Mouse (Mus musculus): ENCODE results near the gene Kansl1. TPM values are rescaled to one million over a fixed set of nuclear protein-coding genes. Genes with fewer than 3 reads are reported as not detected.

Gene Kansl1
- polyA plus RNA-seq, 1 experiment from 2014 or later: 31.7 TPM

- no peaks in the 10 kb centered on the region for H3K27me3 ChIP-seq (ENCODE audit: control insufficient read depth, insufficient read depth, low read length)
- H3K36me3 ChIP-seq (ENCODE audit: control insufficient read depth, insufficient read depth, low read length): no peaks in the 10 kb centered on the region
- DNase-seq (ENCODE audit: low spot score, missing footprints) (no peak), ATAC-seq (ENCODE audit: low FRiP score) (no peak)
- no peaks in the 10 kb centered on the region for H3K9me3 ChIP-seq (ENCODE audit: control insufficient read depth, low read length)
- H3K4me3 ChIP-seq (ENCODE audit: low read depth, low read length): no peak overlapping the region
- H3K27ac ChIP-seq (ENCODE audit: low read depth, low read length): no peak overlapping the region
- no peak overlapping the region for H3K4me2 ChIP-seq
- no peaks in the 10 kb centered on the region for H3K4me1 ChIP-seq (ENCODE audit: control insufficient read depth, insufficient read depth, low read length)
- no peak overlapping the region for H3K9ac ChIP-seq (ENCODE audit: low read length)
These were observed 36.4 kb downstream of the Kansl1 start for GRCm38 (mm10) chr11:104432251-104432650.

GRCm38 (mm10) chr11:104431807-104432206, 36.9 kb downstream of the Kansl1 start:
- no peaks in the 10 kb centered on the region for H3K36me3 ChIP-seq (ENCODE audit: control insufficient read depth, insufficient read depth, low read length)
- H3K9ac ChIP-seq (ENCODE audit: low read length): no peak overlapping the region
- H3K9me3 ChIP-seq (ENCODE audit: control insufficient read depth, low read length): no peaks in the 10 kb centered on the region
- no peak overlapping the region for H3K27ac ChIP-seq (ENCODE audit: low read depth, low read length)
- ATAC-seq (ENCODE audit: low FRiP score): no peak
- H3K4me3 ChIP-seq (ENCODE audit: low read depth, low read length): no peak overlapping the region
- no peak for DNase-seq (ENCODE audit: low spot score, missing footprints)
- 85% methylated on average over 1 of the region's 1 CpGs for WGBS
- no peaks in the 10 kb centered on the region for H3K27me3 ChIP-seq (ENCODE audit: control insufficient read depth, insufficient read depth, low read length)
- H3K4me1 ChIP-seq (ENCODE audit: control insufficient read depth, insufficient read depth, low read length): no peaks in the 10 kb centered on the region
- H3K4me2 ChIP-seq: no peak overlapping the region

GRCm38 (mm10) chr11:104424727-104425416, 43.8 kb downstream of the Kansl1 start:
- Histone ChIP-seq H3K27ac (ENCODE audit: low read depth, low read length) (no peak overlapping the region), H3K4me2 (no peak overlapping the region), H3K36me3 (ENCODE audit: control insufficient read depth, insufficient read depth, low read length) (peaks cover 11% of the 10 kb centered on the region), H3K9me3 (ENCODE audit: control insufficient read depth, low read length) (no peaks in the 10 kb centered on the region), H3K4me1 (ENCODE audit: control insufficient read depth, insufficient read depth, low read length) (no peaks in the 10 kb centered on the region), H3K4me3 (ENCODE audit: low read depth, low read length) (no peak overlapping the region), H3K9ac (ENCODE audit: low read length) (no peak overlapping the region), H3K27me3 (ENCODE audit: control insufficient read depth, insufficient read depth, low read length) (no peaks in the 10 kb centered on the region)
- WGBS: 96% methylated on average over 16 of the region's 16 CpGs
- no peak for ATAC-seq (ENCODE audit: low FRiP score)
- DNase-seq (ENCODE audit: low spot score, missing footprints): no peak

DNA sequence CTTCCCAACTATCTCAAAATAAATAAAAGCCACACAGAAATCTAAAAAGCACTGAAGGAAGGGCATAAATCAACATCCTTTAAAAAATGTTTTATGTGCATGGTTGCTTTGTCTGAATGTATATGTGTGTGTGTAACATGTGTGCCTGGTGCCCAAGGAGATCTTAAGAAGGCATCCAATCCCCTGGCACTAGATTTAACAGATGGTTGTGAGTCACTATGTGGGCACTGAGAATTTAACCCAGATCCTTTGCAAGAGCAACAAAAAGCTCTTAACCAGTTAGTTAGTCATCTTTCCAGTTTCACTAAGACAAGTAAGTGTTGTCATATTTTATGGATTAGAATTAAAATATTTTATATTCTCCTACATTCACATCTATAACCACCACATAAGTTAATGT, 56.4 kb downstream of the Kansl1 start:
- H3K4me3 ChIP-seq (ENCODE audit: low read depth, low read length): no peak overlapping the region
- ATAC-seq (ENCODE audit: low FRiP score) (no peak), DNase-seq (ENCODE audit: low spot score, missing footprints) (no peak)
- H3K9me3 ChIP-seq (ENCODE audit: control insufficient read depth, low read length): no peaks in the 10 kb centered on the region
- no peak overlapping the region for H3K9ac ChIP-seq (ENCODE audit: low read length)
- no peaks in the 10 kb centered on the region for H3K27me3 ChIP-seq (ENCODE audit: control insufficient read depth, insufficient read depth, low read length)
- H3K27ac ChIP-seq (ENCODE audit: low read depth, low read length): no peak overlapping the region
- H3K4me2 ChIP-seq: no peak overlapping the region
- peaks cover 3% of the 10 kb centered on the region; the same call in 1 of the 2 replicates for H3K36me3 ChIP-seq (ENCODE audit: control insufficient read depth, insufficient read depth, low read length)
- H3K4me1 ChIP-seq (ENCODE audit: control insufficient read depth, insufficient read depth, low read length): no peaks in the 10 kb centered on the region

- no peak for DNase-seq (ENCODE audit: low spot score, missing footprints)
- ATAC-seq (ENCODE audit: low FRiP score): no peak
These were observed 61.3 kb downstream of the Kansl1 start for GRCm38 (mm10) chr11:104407391-104407790.

DNA sequence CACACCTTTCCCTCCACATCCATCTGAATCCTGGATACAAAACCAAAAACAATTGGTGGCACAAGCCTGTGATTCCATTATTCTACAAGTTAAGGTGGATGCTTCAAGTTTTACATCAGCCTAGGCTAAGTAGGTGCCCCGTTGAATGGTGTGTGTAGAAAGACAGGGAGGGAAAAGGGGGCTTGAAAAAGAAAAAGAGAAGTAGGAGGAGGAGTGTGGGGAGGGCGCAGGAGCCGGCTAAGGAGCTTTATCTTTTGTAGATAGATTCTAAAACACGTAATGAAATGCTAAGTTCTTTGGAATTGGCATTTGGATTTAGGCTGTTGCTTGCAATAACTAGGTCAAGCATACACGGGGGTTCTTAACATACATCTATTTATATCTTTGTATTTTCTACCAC, 67.7 kb downstream of the Kansl1 start:
- no peak for DNase-seq (ENCODE audit: low spot score, missing footprints)
- H3K27ac ChIP-seq (ENCODE audit: low read depth, low read length): no peak overlapping the region
- H3K4me2 ChIP-seq: no peak overlapping the region
- no peak overlapping the region for H3K4me3 ChIP-seq (ENCODE audit: low read depth, low read length)
- no peaks in the 10 kb centered on the region; the same call in 1 of the 2 replicates for H3K36me3 ChIP-seq (ENCODE audit: control insufficient read depth, insufficient read depth, low read length)
- no peaks in the 10 kb centered on the region for H3K9me3 ChIP-seq (ENCODE audit: control insufficient read depth, low read length)
- no peak overlapping the region for H3K9ac ChIP-seq (ENCODE audit: low read length)
- 0 out of 2 replicates have a peak, but pooled peaks cover 2% of the 10 kb centered on the region for H3K4me1 ChIP-seq (ENCODE audit: control insufficient read depth, insufficient read depth, low read length)
- 61% methylated on average over 5 of the region's 5 CpGs for WGBS
- no peaks in the 10 kb centered on the region for H3K27me3 ChIP-seq (ENCODE audit: control insufficient read depth, insufficient read depth, low read length)
- ATAC-seq (ENCODE audit: low FRiP score): no peak

More at GRCm38 (mm10) chr11:104407391-104407790, 61.3 kb downstream of the Kansl1 start:
- no peaks in the 10 kb centered on the region for H3K4me1 ChIP-seq (ENCODE audit: control insufficient read depth, insufficient read depth, low read length)
- no peak overlapping the region for H3K4me2 ChIP-seq
- no peak overlapping the region for H3K4me3 ChIP-seq (ENCODE audit: low read depth, low read length)
- no peak overlapping the region for H3K9ac ChIP-seq (ENCODE audit: low read length)
- WGBS: 59% methylated on average over 2 of the region's 2 CpGs
- no peaks in the 10 kb centered on the region for H3K9me3 ChIP-seq (ENCODE audit: control insufficient read depth, low read length)
- H3K27ac ChIP-seq (ENCODE audit: low read depth, low read length): no peak overlapping the region
- H3K36me3 ChIP-seq (ENCODE audit: control insufficient read depth, insufficient read depth, low read length): peaks cover 2% of the 10 kb centered on the region; the same call in 1 of the 2 replicates
- no peaks in the 10 kb centered on the region for H3K27me3 ChIP-seq (ENCODE audit: control insufficient read depth, insufficient read depth, low read length)

DNA sequence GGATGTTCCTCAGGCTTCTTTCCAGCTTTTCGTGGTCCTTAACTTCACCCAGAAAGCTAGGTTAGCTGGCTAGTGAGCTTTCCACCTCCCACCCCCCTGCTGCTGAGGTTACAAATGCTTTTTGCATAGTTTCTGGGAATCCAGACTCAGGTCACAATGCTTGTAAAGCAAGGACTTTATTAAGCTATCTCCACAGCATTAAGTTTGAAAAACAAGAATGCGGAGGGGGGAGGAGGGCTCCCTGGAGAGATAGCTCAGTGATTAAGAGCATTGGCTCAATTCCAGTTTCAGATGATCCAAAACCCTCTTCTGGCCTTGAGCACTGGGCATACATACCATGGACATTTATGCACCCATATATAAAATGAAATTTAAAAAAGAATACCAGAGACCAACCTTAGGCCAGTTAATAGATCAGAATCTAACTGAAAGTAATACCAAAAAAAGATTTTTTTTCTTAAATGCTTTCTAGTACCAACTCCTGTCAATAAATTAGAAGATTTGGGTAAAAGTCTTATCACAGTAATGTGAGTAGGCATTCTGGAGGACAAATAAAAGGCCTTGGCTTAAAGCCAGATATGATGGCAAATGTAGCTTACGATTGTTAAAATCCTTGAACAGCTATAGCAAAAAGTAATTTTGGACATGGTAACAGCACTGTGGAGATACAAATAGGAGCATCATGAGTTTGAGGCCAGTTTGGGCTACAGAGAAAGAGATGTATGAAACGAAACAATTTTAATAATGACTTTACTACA, 69.0 kb downstream of the Kansl1 start:
- no peak overlapping the region for H3K4me3 ChIP-seq (ENCODE audit: low read depth, low read length)
- 0 out of 2 replicates have a peak, but pooled peaks cover 2% of the 10 kb centered on the region for H3K4me1 ChIP-seq (ENCODE audit: control insufficient read depth, insufficient read depth, low read length)
- 76% methylated on average over 4 of the region's 4 CpGs for WGBS
- no peak overlapping the region for H3K4me2 ChIP-seq
- ATAC-seq (ENCODE audit: low FRiP score) (no peak), DNase-seq (ENCODE audit: low spot score, missing footprints) (no peak)
- no peak overlapping the region for H3K9ac ChIP-seq (ENCODE audit: low read length)
- H3K9me3 ChIP-seq (ENCODE audit: control insufficient read depth, low read length): no peaks in the 10 kb centered on the region
- no peak overlapping the region for H3K27ac ChIP-seq (ENCODE audit: low read depth, low read length)
- H3K36me3 ChIP-seq (ENCODE audit: control insufficient read depth, insufficient read depth, low read length): no peaks in the 10 kb centered on the region; the same call in 1 of the 2 replicates
- no peaks in the 10 kb centered on the region for H3K27me3 ChIP-seq (ENCODE audit: control insufficient read depth, insufficient read depth, low read length)

DNA sequence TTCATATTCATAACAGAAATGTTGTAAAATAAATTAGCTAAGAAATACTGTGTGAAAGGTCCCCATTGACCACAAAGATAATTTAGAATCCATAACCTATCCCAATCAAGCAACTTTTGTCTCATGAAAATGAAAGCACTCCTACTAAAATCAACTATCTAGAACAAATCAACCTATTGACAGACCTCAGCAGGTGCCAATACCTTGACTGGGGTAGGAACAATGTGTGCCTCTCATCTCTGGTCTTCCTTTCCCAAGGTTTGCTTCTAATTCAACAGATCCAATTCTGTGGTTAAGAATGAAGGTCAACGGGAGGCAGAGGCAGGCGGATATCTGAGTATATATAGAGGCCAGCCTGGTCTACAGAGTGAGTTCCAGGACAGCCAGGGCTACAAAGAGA, 73.0 kb downstream of the Kansl1 start:
- DNase-seq (ENCODE audit: low spot score, missing footprints): no peak

DNA sequence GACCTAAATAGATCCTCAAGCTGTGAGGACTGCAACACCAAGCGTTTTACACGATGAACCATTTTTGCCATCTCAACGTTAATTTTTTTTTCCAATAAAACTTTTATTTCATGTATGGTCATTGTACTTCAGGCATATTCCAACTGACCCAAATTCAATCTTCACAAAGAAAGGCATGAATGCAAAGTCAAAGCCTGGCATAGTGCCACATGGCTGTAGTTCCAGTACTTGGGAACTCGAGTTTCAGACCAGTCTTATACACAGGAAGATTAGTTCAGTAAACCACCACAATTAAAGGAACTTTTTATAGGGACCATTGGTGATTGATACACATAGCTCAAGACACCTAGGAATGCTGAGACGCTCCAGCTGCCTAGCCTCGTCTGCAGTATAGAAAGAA, 75.5 kb downstream of the Kansl1 start:
- H3K4me2 ChIP-seq: no peak overlapping the region
- 92% methylated on average over 6 of the region's 6 CpGs for WGBS
- no peaks in the 10 kb centered on the region; the same call in 1 of the 2 replicates for H3K36me3 ChIP-seq (ENCODE audit: control insufficient read depth, insufficient read depth, low read length)
- no peak for DNase-seq (ENCODE audit: low spot score, missing footprints)
- no peak overlapping the region for H3K4me3 ChIP-seq (ENCODE audit: low read depth, low read length)
- no peaks in the 10 kb centered on the region for H3K9me3 ChIP-seq (ENCODE audit: control insufficient read depth, low read length)
- H3K9ac ChIP-seq (ENCODE audit: low read length): no peak overlapping the region
- H3K27ac ChIP-seq (ENCODE audit: low read depth, low read length): no peak overlapping the region
- no peak for ATAC-seq (ENCODE audit: low FRiP score)
- no peaks in the 10 kb centered on the region for H3K4me1 ChIP-seq (ENCODE audit: control insufficient read depth, insufficient read depth, low read length)
- H3K27me3 ChIP-seq (ENCODE audit: control insufficient read depth, insufficient read depth, low read length): no peaks in the 10 kb centered on the region

More for the DNA sequence above, 73.0 kb downstream of the Kansl1 start:
- Histone ChIP-seq H3K27ac (ENCODE audit: low read depth, low read length) (no peak overlapping the region), H3K36me3 (ENCODE audit: control insufficient read depth, insufficient read depth, low read length) (no peaks in the 10 kb centered on the region; the same call in 1 of the 2 replicates), H3K9ac (ENCODE audit: low read length) (no peak overlapping the region), H3K9me3 (ENCODE audit: control insufficient read depth, low read length) (no peaks in the 10 kb centered on the region), H3K4me3 (ENCODE audit: low read depth, low read length) (no peak overlapping the region), H3K4me1 (ENCODE audit: control insufficient read depth, insufficient read depth, low read length) (0 out of 2 replicates have a peak, but pooled peaks cover 2% of the 10 kb centered on the region), H3K4me2 (no peak overlapping the region), H3K27me3 (ENCODE audit: control insufficient read depth, insufficient read depth, low read length) (no peaks in the 10 kb centered on the region)
- ATAC-seq (ENCODE audit: low FRiP score): no peak
- 92% methylated on average over 2 of the region's 2 CpGs for WGBS
